13 mouse cellular contexts compared by ENCODE assay signal in genomic region chr16:21373316-21373960, GRCm38 (mm10). TPM values are rescaled to one million over a fixed set of nuclear protein-coding genes. Genes with fewer than 3 reads are reported as not detected.
DNase-seq lines count a peak whose midpoint lies in the region.
"Had no signal": no experiment of that assay in that cellular context is flagged by ENCODE, and none has a peak within 500 bp of the region (broad histone marks: within the 10 kb centered on the region; RNA-seq: fewer than 3 reads in every experiment).

No protein-coding gene starts in this region.

- H3K27ac ChIP-seq in heart, embryonic 10.5 days: 0 out of 2 replicates have a peak overlapping the region, but pooled peaks have one; percentile 36
- H3K27ac ChIP-seq: embryonic facial prominence, embryonic 12.5 days; gastrocnemius, adult 2 months; heart, embryonic 13.5 days had no signal

- H3K27me3 ChIP-seq in heart, embryonic 10.5 days (ENCODE audit: insufficient read depth, poor library complexity, severe bottlenecking): 0 out of 2 replicates have a peak, but pooled peaks cover 5% of the 10 kb centered on the region
- H3K27me3 ChIP-seq: embryonic facial prominence, embryonic 12.5 days had no signal

- WGBS in heart, embryonic 10.5 days: 68% methylated on average over 7 of the region's 7 CpGs

- H3K9me3 ChIP-seq in heart, embryonic 10.5 days: no peaks in the 10 kb centered on the region
- H3K9me3 ChIP-seq: embryonic facial prominence, embryonic 12.5 days; heart, embryonic 13.5 days had no signal

- H3K36me3 ChIP-seq in heart, embryonic 10.5 days: no peaks in the 10 kb centered on the region
- H3K36me3 ChIP-seq: embryonic facial prominence, embryonic 12.5 days; heart, embryonic 13.5 days had no signal

- H3K4me1 ChIP-seq in heart, embryonic 10.5 days: peaks cover 43% of the 10 kb centered on the region

- H3K4me3 ChIP-seq in heart, embryonic 10.5 days: no peak overlapping the region
- H3K4me3 ChIP-seq: embryonic facial prominence, embryonic 12.5 days; gastrocnemius, adult 2 months; heart, embryonic 13.5 days had no signal

- DNase-seq in heart, embryonic 10.5 days (ENCODE audit: low spot score): no peak
- no peak for DNase-seq in heart, postnatal 4 days
- DNase-seq in right cerebral cortex, adult 18-20 months: peak; percentile 58
- DNase-seq in right cerebral cortex, postnatal 14 days: no peak
- DNase-seq in frontal cortex, postnatal 36 days (ENCODE audit: low spot score in 2 of 2): peak; percentile 55 to 70
- DNase-seq in telencephalon, adult 2 months (ENCODE audit: low read depth, low spot score): peak; percentile 75
- DNase-seq in thymus, postnatal 4 days: no peak
- DNase-seq in adrenal gland, postnatal 36 days: no peak
- DNase-seq: cerebellum, adult 9-11 months; gastrocnemius, adult 2 months; kidney, postnatal 36 days had no signal

RNA-seq across cellular contexts. Expression of gene Vps8, which starts 49.5 kb away (rescaled TPM):
- 20.6 and 31.5 TPM in 2 replicates for polyA plus RNA-seq in heart, embryonic 10.5 days (2016; fragmentation: Nextera tagmentation; extraction: Ambion mirVana)
- total RNA-seq in heart, postnatal 4 days (2021): 10 to 100 TPM; 25.4 to 26.0 TPM
- 10 to 100 TPM; 23.6 to 24.4 TPM for total RNA-seq in adrenal gland, postnatal 36 days (2021)

Comparison
In these comparisons a context has a peak if more than half of its experiments do, and no peak if none do; other contexts are left out.
1. DNase-seq: peak in right cerebral cortex, adult 18-20 months (single experiment), frontal cortex, postnatal 36 days (2 of 2) and telencephalon, adult 2 months (single experiment); none in heart, embryonic 10.5 days (single experiment), heart, postnatal 4 days (single experiment), right cerebral cortex, postnatal 14 days (single experiment), thymus, postnatal 4 days (single experiment) and adrenal gland, postnatal 36 days (0 of 2).